Mouse (Mus musculus) lung, adult 18-20 months (tissue): ENCODE results near the gene Cypt2.
"Not testable (repeated sequence)": the region's sequence is repeated elsewhere in the genome, so short reads cannot be mapped to it uniquely, and the experiment has no call there.

Source experiments
- DNase-seq, 2 experiments: peaks; one replicate each; pipeline ENCODE4 v3.0.0; 2022; ENCODE audit warnings: mixed read lengths in 2 of 2

The Cypt2 gene

DNA sequence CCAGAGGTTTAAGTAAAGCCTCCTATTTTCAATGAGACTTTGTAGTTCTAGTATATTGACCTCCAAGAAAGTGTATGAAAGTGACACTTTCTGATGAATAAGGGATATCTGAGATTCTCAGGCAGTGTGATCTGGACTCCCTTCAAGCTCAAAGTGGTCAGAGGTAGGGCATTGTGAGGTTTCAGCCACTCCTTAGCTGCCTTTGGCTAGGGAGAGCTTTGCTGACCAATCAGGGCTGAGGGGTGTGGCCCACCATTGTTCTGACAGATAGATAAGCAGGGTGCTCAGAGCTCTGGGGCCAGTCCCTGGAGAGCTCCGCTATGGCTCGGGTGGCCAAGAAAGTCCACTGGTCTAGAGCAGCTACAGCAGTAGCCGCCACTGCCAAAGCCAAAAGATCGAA lies at the start of gene Cypt2:
Gene Cypt2 (plus strand): TSS at position 301 of the 400 bp plus-strand sequence.
- not testable (repeated sequence) for DNase-seq

DNA sequence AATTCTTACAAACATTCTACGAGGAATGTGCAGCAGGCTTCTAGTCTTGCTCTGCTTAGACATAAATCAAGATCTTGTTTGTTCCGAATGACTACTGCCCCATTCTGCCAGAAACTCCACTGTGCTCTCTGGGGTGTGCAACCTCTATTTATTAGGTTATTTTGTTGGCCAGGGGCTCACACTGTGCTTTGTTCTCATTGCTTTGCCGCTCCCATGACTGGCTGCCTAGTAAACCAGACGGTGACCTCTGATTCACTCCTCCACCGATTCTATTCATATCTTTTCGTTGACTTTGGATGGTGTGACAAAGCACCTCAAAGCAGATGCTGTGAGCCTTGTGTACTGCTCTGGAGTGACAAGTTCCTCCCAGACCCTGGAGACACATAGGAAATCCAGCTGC lies 46.7 kb downstream of the Cypt2 start:
- no peak for DNase-seq
